ENCODE assay signal across 10 mouse cellular contexts in the genomic region with DNA sequence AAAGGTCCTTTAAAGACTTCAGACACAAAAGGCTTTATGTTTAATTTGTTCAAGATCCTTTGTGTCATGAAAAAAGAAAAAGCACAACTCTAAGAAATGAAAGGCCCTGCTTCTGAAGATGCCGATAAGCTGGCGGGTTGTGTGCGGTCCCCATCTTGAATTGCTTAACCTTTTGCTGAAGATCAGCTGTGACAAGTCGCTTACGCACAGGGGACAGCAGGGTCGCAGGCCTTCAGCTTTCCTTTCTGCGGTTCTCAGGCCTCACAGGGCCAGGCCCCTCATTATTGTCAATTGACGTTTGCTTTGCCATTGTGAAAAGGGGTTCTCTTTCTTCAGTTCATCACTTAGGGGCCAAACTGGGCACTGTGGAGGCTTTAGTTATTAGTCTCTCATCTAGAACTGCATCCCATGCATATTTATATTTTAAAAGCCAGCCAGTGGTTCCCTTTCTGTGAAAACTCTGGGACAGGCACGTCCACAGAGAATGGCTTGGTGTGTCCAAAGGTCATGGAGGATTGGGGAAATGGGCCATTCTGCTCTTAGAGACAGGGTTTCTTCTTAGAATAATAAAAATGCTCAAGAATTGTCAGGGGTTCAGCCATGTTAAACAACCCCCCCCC.
"Had no signal": no experiment of that assay in that cellular context is flagged by ENCODE, and none has a peak within 500 bp of the region (broad histone marks: within the 10 kb centered on the region; RNA-seq: fewer than 3 reads in every experiment).

No protein-coding gene starts in this region.

- H3K4me1 ChIP-seq: limb, embryonic 13.5 days; neural tube, embryonic 13.5 days had no signal

- H3K27me3 ChIP-seq: limb, embryonic 13.5 days; neural tube, embryonic 13.5 days had no signal

- H3K9me3 ChIP-seq: limb, embryonic 13.5 days; neural tube, embryonic 13.5 days had no signal

- H3K9ac ChIP-seq: limb, embryonic 13.5 days; liver, embryonic 14.5 days; neural tube, embryonic 13.5 days had no signal

- DNase-seq: kidney, adult 9 months; kidney, postnatal 36 days; left cerebral cortex, postnatal 4 days; lung, adult 18-20 months; thymus, postnatal 4 days had no signal

- H3K27ac ChIP-seq: kidney, postnatal 0 days; limb, embryonic 13.5 days; liver, embryonic 14.5 days; neural tube, embryonic 13.5 days; stomach, postnatal 0 days had no signal

- H3K4me3 ChIP-seq: limb, embryonic 13.5 days; neural tube, embryonic 13.5 days had no signal

- H3K4me2 ChIP-seq: limb, embryonic 13.5 days; neural tube, embryonic 13.5 days had no signal
